19 mouse cellular contexts compared by ENCODE assay signal in genomic region chr13:76689349-76689748, GRCm38 (mm10).
"Had no signal": no experiment of that assay in that cellular context is flagged by ENCODE, and none has a peak within 500 bp of the region (broad histone marks: within the 10 kb centered on the region; RNA-seq: fewer than 3 reads in every experiment).

No protein-coding gene starts in this region.

- DNase-seq: liver, postnatal 0 days; lung, adult 2 months; lung, postnatal 10 days; midbrain, embryonic 14.5 days; retina, postnatal 1 day; right cerebral cortex, postnatal 14 days; thymus, adult 2 months; thymus, postnatal 25 days; thymus, postnatal 4 days had no signal

- H3K27ac ChIP-seq: liver, embryonic 15.5 days; lung, embryonic 15.5 days; midbrain, embryonic 10.5 days; midbrain, embryonic 12.5 days; neural tube, embryonic 13.5 days; neural tube, embryonic 15.5 days; stomach, embryonic 15.5 days; stomach, postnatal 0 days had no signal

- H3K4me2 ChIP-seq: liver, embryonic 15.5 days; lung, embryonic 15.5 days; midbrain, embryonic 12.5 days; neural tube, embryonic 13.5 days; neural tube, embryonic 15.5 days; stomach, embryonic 15.5 days had no signal

- H3K27me3 ChIP-seq: liver, embryonic 15.5 days; lung, embryonic 15.5 days; midbrain, embryonic 12.5 days; neural tube, embryonic 13.5 days; neural tube, embryonic 15.5 days; stomach, embryonic 15.5 days had no signal

- H3K9ac ChIP-seq: liver, embryonic 15.5 days; liver, postnatal 0 days; lung, embryonic 15.5 days; midbrain, embryonic 12.5 days; neural tube, embryonic 13.5 days; neural tube, embryonic 15.5 days; stomach, embryonic 15.5 days had no signal

- ATAC-seq: liver, postnatal 0 days; midbrain, embryonic 16.5 days had no signal

- H3K4me3 ChIP-seq: liver, embryonic 15.5 days; lung, embryonic 15.5 days; midbrain, embryonic 10.5 days; midbrain, embryonic 12.5 days; myocyte; neural tube, embryonic 13.5 days; neural tube, embryonic 15.5 days; stomach, embryonic 15.5 days had no signal

- H3K4me1 ChIP-seq: liver, embryonic 15.5 days; lung, embryonic 15.5 days; midbrain, embryonic 10.5 days; midbrain, embryonic 12.5 days; neural tube, embryonic 13.5 days; neural tube, embryonic 15.5 days; stomach, embryonic 15.5 days had no signal

- H3K9me3 ChIP-seq: liver, embryonic 15.5 days; lung, embryonic 15.5 days; midbrain, embryonic 10.5 days; midbrain, embryonic 12.5 days; neural tube, embryonic 13.5 days; neural tube, embryonic 15.5 days; stomach, embryonic 15.5 days had no signal

- H3K36me3 ChIP-seq: liver, embryonic 15.5 days; lung, embryonic 15.5 days; midbrain, embryonic 10.5 days; midbrain, embryonic 12.5 days; neural tube, embryonic 13.5 days; neural tube, embryonic 15.5 days; stomach, embryonic 15.5 days had no signal
